Mouse (Mus musculus): ENCODE measurements around the gene Exog. TPM values are rescaled to one million over a fixed set of nuclear protein-coding genes. Genes with fewer than 3 reads are reported as not detected.

The Exog gene
- 58.2 and 59.0 TPM in 2 replicates for polyA plus RNA-seq (2014; fragmentation: Nextera tagmentation; extraction: Ambion mirVana)

DNA sequence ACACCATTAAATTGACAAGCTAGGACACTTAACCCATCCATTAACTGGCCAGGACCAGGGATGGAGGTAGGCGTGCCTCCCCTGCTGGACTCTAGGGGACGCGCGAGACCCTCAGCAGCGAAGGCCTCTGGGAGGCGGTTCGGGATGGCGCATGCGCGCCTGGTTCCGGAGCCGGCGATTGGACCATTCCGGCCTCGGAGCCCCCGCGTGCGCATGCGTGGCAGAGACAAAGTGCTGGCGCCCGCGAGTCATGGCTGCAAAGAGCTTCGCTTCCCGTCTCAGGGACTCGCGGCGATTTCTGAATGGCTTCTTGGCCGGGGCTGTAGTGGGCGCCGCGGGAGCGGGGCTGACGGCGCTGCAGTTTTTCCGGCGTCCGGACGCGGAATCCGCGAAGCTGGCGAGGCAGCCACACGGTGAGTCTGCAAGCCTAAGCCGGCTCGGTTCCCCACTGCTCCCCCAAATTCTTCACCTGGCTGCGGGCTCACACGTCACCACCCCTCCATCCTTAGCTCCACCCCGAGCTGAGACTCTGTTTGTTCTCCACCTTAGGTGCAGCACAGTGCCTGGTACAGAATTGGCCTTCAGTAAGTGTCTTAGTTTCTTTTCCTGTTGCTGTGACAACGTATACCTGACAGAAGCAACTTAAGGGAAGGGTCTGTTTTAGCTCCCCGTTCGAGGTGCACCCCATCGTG, at the start of gene Exog:
TSS of gene Exog (plus strand) at position 206 of the 692 bp plus-strand sequence.
- H3K9ac ChIP-seq (replicated peaks; ENCODE audit: low read depth, low read length): peak within 1 kb of the TSS; percentile 86
- no peaks in the 10 kb centered on the region for H3K9me3 ChIP-seq (ENCODE audit: control insufficient read depth, low read length)
- peak within 1 kb of the TSS; percentile 77 for H3K4me3 ChIP-seq (ENCODE audit: low read depth, low read length)
- H3K4me1 ChIP-seq (ENCODE audit: control insufficient read depth, insufficient read depth, low read length): peaks cover 11% of the 10 kb centered on the region
- H3K4me2 ChIP-seq (ENCODE audit: low read depth, low read length): peak within 1 kb of the TSS; percentile 90
- ATAC-seq (ENCODE audit: low read depth): peak; percentile 94
- peaks cover 16% of the 10 kb centered on the region for H3K36me3 ChIP-seq (ENCODE audit: control insufficient read depth, insufficient read depth, low read length)
- H3K27me3 ChIP-seq (ENCODE audit: control insufficient read depth, insufficient read depth, low read length): no peaks in the 10 kb centered on the region
- WGBS: under 1% methylated on average over 52 of the region's 52 CpGs
- peak within 1 kb of the TSS; percentile 79 for H3K27ac ChIP-seq (ENCODE audit: low read depth, low read length)

DNA sequence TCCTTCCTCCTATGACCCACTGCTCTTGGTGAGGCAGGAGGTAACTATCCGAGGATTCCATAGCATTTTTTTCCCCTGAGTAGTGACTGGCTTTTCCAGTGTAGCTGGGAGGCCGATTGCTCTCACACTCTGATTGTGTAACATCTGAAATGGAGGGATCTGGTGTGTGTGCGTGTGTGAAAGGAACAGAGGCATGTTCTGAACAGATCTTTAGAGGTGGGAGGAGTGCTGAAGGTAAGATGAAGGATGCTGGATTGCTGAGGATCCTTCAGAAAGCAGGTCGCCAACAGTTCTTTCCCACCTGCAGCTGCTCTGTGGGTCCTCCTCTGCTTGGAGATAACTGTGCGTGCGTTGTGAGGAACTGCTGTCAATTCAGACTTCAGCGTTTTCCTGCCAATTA, 43.4 kb upstream of the Exog start:
- Histone ChIP-seq H3K27me3 (ENCODE audit: control insufficient read depth, insufficient read depth, low read length) (no peaks in the 10 kb centered on the region), H3K4me2 (ENCODE audit: low read depth, low read length) (peak overlapping the region; percentile 78), H3K9me3 (ENCODE audit: control insufficient read depth, low read length) (no peaks in the 10 kb centered on the region), H3K36me3 (ENCODE audit: control insufficient read depth, insufficient read depth, low read length) (no peaks in the 10 kb centered on the region), H3K27ac (ENCODE audit: low read depth, low read length) (peak overlapping the region; percentile 99; the same call in 1 of the 2 replicates), H3K4me3 (ENCODE audit: low read depth, low read length) (peak overlapping the region; percentile 98), H3K4me1 (ENCODE audit: control insufficient read depth, insufficient read depth, low read length) (peaks cover 15% of the 10 kb centered on the region), H3K9ac (replicated peaks; ENCODE audit: low read depth, low read length) (peak overlapping the region; percentile 100)
- WGBS: 4% methylated on average over 7 of the region's 7 CpGs
- peak; percentile 4; the same call in 1 of the 2 replicates for ATAC-seq (ENCODE audit: low read depth)

GRCm38 (mm10) chr9:119401801-119402214, 42.9 kb upstream of the Exog start, which contains the start of gene Acvr2b:
TSS of gene Acvr2b (plus strand) at chr9:119402118.
- Histone ChIP-seq H3K4me1 (ENCODE audit: control insufficient read depth, insufficient read depth, low read length) (peaks cover 15% of the 10 kb centered on the region), H3K36me3 (ENCODE audit: control insufficient read depth, insufficient read depth, low read length) (no peaks in the 10 kb centered on the region), H3K27ac (ENCODE audit: low read depth, low read length) (peak within 1 kb of the TSS; percentile 99), H3K4me3 (ENCODE audit: low read depth, low read length) (peak within 1 kb of the TSS; percentile 98), H3K27me3 (ENCODE audit: control insufficient read depth, insufficient read depth, low read length) (no peaks in the 10 kb centered on the region), H3K9me3 (ENCODE audit: control insufficient read depth, low read length) (no peaks in the 10 kb centered on the region), H3K4me2 (ENCODE audit: low read depth, low read length) (peak within 1 kb of the TSS; percentile 78), H3K9ac (replicated peaks; ENCODE audit: low read depth, low read length) (peak within 1 kb of the TSS; percentile 100)
- under 1% methylated on average over 26 of the region's 32 CpGs for WGBS
- ATAC-seq (ENCODE audit: low read depth): peak; percentile 95

DNA sequence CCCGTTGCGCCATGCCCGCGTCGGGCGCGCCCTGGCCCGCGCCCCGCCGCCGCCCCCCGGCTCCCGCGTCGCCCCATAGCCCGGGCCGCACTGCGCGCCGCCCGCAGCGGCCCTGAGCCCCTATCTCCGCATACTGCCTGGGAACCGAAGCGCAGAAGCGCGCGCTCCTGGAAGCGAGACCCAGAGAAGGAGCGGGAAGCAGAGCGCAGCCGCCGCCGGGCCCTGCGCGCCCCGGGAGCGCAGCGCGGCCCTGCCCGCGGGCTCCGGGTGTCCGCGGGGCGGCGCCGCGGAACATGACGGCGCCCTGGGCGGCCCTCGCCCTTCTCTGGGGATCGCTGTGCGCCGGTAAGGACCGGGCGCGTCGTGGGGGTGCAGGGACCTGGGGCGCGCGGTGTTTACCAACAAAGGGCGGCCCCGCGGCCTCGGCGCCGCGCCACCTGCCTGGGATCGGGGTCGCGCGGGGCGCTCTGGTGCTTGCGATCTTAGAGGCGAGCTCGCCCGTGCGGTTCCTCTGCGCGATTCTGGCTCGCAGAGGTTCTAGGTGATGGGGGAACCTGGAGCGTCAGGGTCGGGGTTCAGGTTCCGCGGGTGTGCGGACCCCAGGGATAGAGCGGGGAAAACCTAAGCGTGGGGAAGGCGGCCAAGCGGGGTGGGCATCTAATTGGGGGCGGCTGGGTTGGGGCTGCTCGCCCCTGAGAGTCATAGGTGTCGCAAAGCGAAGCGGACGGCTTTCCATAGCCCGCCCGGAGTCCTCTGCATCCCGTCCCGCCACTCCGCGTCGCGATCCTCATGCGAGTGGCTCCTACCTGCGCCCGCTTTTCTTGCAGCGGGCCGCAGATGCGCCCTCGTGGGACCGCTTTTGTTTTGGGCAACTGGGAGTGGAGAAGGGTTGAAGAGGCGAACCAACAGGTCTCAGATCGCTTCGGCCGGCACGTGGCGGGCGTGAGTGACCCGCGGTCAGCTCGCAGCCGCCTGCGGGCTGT, 42.2 kb upstream of the Exog start:
- H3K4me2 ChIP-seq (ENCODE audit: low read depth, low read length): peak overlapping the region; percentile 78
- peaks cover 15% of the 10 kb centered on the region for H3K4me1 ChIP-seq (ENCODE audit: control insufficient read depth, insufficient read depth, low read length)
- no peaks in the 10 kb centered on the region for H3K27me3 ChIP-seq (ENCODE audit: control insufficient read depth, insufficient read depth, low read length)
- ATAC-seq (ENCODE audit: low read depth): peak; percentile 80
- H3K27ac ChIP-seq (ENCODE audit: low read depth, low read length): peak overlapping the region; percentile 99
- H3K9ac ChIP-seq (replicated peaks; ENCODE audit: low read depth, low read length): peak overlapping the region; percentile 100
- 1% methylated on average over 85 of the region's 127 CpGs for WGBS
- peak overlapping the region; percentile 98 for H3K4me3 ChIP-seq (ENCODE audit: low read depth, low read length)
- no peaks in the 10 kb centered on the region for H3K36me3 ChIP-seq (ENCODE audit: control insufficient read depth, insufficient read depth, low read length)
- no peaks in the 10 kb centered on the region for H3K9me3 ChIP-seq (ENCODE audit: control insufficient read depth, low read length)

DNA sequence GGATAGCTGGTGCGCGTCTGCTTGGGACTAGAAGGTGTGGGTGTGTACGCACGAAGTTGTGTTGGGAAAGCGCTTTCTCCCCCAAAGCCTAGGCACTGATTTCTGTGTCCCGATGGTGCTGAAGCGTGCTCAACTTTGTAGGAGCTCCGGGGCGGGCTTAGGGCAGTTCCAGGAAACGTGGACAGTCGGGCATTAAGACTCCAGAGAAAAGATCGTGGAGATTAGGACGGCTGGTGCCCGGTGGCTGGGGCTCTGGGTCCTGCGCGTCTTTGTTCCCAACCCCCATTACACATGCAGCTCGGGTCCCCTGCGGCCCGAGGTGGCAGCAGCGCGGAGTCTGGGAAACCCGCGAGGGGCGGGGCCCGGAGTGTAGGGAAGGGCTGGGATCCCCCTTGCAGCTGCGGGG, 41.5 kb upstream of the Exog start:
- H3K4me1 ChIP-seq (ENCODE audit: control insufficient read depth, insufficient read depth, low read length): peaks cover 15% of the 10 kb centered on the region
- ATAC-seq (ENCODE audit: low read depth): peak; percentile 41; the same call in 1 of the 2 replicates
- under 1% methylated on average over 26 of the region's 26 CpGs for WGBS
- H3K4me2 ChIP-seq (ENCODE audit: low read depth, low read length): peak overlapping the region; percentile 78
- H3K27me3 ChIP-seq (ENCODE audit: control insufficient read depth, insufficient read depth, low read length): no peaks in the 10 kb centered on the region
- H3K9ac ChIP-seq (replicated peaks; ENCODE audit: low read depth, low read length): peak overlapping the region; percentile 100
- no peaks in the 10 kb centered on the region for H3K9me3 ChIP-seq (ENCODE audit: control insufficient read depth, low read length)
- H3K27ac ChIP-seq (ENCODE audit: low read depth, low read length): peak overlapping the region; percentile 99
- H3K4me3 ChIP-seq (ENCODE audit: low read depth, low read length): peak overlapping the region; percentile 98
- H3K36me3 ChIP-seq (ENCODE audit: control insufficient read depth, insufficient read depth, low read length): no peaks in the 10 kb centered on the region

DNA sequence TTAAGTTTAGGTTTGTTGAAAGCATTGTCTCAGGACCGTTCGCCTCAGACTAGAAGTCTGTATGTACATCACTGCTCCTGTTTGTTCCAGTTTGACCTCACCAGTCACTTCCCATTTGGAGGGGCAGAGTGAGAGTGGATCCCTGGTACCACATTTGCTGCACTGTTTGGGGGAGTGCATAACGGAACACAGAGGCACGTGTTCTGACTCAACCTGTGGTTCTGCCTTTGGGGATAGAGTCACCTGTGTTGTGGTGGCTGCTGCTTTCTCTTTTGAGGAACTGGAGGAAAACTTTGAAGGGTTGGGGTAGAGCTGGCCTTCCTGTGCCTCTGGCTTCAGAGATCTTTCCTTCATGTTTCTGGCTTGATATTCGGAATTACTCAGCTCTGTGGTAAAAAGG, 40.7 kb upstream of the Exog start:
- WGBS: 61% methylated on average over 5 of the region's 5 CpGs
- Histone ChIP-seq H3K27ac (ENCODE audit: low read depth, low read length) (no peak overlapping the region), H3K4me2 (ENCODE audit: low read depth, low read length) (peak overlapping the region; percentile 78), H3K4me3 (ENCODE audit: low read depth, low read length) (peak overlapping the region; percentile 98), H3K27me3 (ENCODE audit: control insufficient read depth, insufficient read depth, low read length) (no peaks in the 10 kb centered on the region), H3K4me1 (ENCODE audit: control insufficient read depth, insufficient read depth, low read length) (peaks cover 15% of the 10 kb centered on the region), H3K9me3 (ENCODE audit: control insufficient read depth, low read length) (no peaks in the 10 kb centered on the region), H3K9ac (replicated peaks; ENCODE audit: low read depth, low read length) (peak overlapping the region; percentile 100; the same call in 1 of the 2 replicates), H3K36me3 (ENCODE audit: control insufficient read depth, insufficient read depth, low read length) (no peaks in the 10 kb centered on the region)
- ATAC-seq (ENCODE audit: low read depth): no peak

DNA sequence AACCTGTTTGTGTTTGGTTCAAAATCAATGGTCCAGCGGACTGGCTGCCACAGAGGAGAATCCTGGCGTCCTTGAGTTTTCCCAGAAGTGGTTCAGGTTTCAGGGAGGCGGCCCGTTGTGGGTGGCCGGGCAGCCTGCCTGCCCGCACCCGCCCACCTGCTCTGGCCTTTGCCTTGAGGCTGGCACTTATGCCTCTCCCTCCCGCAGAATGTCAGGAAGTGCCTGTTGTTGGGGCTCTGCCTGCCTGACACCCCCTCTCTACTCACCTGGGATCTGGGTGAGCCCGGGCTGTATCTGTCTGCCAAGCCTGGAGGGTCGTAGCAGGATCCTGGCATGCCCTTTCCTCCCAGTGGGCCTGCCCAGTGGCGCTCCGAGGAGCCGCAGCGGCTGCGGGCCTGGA, 36.9 kb upstream of the Exog start:
- Histone ChIP-seq H3K4me2 (ENCODE audit: low read depth, low read length) (no peak overlapping the region), H3K36me3 (ENCODE audit: control insufficient read depth, insufficient read depth, low read length) (no peaks in the 10 kb centered on the region), H3K27me3 (ENCODE audit: control insufficient read depth, insufficient read depth, low read length) (no peaks in the 10 kb centered on the region), H3K9me3 (ENCODE audit: control insufficient read depth, low read length) (no peaks in the 10 kb centered on the region), H3K4me3 (ENCODE audit: low read depth, low read length) (no peak overlapping the region), H3K4me1 (ENCODE audit: control insufficient read depth, insufficient read depth, low read length) (peaks cover 15% of the 10 kb centered on the region), H3K27ac (ENCODE audit: low read depth, low read length) (no peak overlapping the region), H3K9ac (replicated peaks; ENCODE audit: low read depth, low read length) (no peak overlapping the region)
- ATAC-seq (ENCODE audit: low read depth): no peak
- 86% methylated on average over 15 of the region's 15 CpGs for WGBS

GRCm38 (mm10) chr9:119408898-119409664, 35.7 kb upstream of the Exog start:
- no peak overlapping the region for H3K27ac ChIP-seq (ENCODE audit: low read depth, low read length)
- no peaks in the 10 kb centered on the region for H3K36me3 ChIP-seq (ENCODE audit: control insufficient read depth, insufficient read depth, low read length)
- no peak overlapping the region for H3K4me3 ChIP-seq (ENCODE audit: low read depth, low read length)
- H3K4me2 ChIP-seq (ENCODE audit: low read depth, low read length): no peak overlapping the region
- no peaks in the 10 kb centered on the region for H3K27me3 ChIP-seq (ENCODE audit: control insufficient read depth, insufficient read depth, low read length)
- WGBS: 84% methylated on average over 11 of the region's 11 CpGs
- no peaks in the 10 kb centered on the region for H3K9me3 ChIP-seq (ENCODE audit: control insufficient read depth, low read length)
- ATAC-seq (ENCODE audit: low read depth): no peak
- H3K4me1 ChIP-seq (ENCODE audit: control insufficient read depth, insufficient read depth, low read length): peaks cover 8% of the 10 kb centered on the region
- no peak overlapping the region for H3K9ac ChIP-seq (replicated peaks; ENCODE audit: low read depth, low read length)

Measured in neural tube, embryonic 14.5 days (tissue).